Mouse (Mus musculus): ENCODE measurements around the gene Olfr105-ps.

GRCm38 (mm10) chr17:37378733-37379132 is at the start of gene Olfr105-ps:
- TF ChIP-seq CTCF (IDR thresholded peaks at IDR 0.05; ENCODE audit: control insufficient read depth, insufficient read depth, insufficient replicate concordance, low read depth, low read length): no peak
- TF ChIP-seq POLR2A (IDR thresholded peaks at IDR 0.05; ENCODE audit: control insufficient read depth, low read depth, low read length): no peak

Measured in testis, adult 2 months (tissue).